Mouse (Mus musculus): ENCODE data around the gene Zfp180. TPM values are rescaled to one million over a fixed set of nuclear protein-coding genes. Genes with fewer than 3 reads are reported as not detected.
A peak's percentile ranks its signal among the peaks of the same experiment; 100 is the strongest.
"Not testable (repeated sequence)": the region's sequence is repeated elsewhere in the genome, so short reads cannot be mapped to it uniquely, and the experiment has no call there.

Gene Zfp180
- 18.2 and 21.3 TPM in 2 replicates for total RNA-seq (2017)

DNA sequence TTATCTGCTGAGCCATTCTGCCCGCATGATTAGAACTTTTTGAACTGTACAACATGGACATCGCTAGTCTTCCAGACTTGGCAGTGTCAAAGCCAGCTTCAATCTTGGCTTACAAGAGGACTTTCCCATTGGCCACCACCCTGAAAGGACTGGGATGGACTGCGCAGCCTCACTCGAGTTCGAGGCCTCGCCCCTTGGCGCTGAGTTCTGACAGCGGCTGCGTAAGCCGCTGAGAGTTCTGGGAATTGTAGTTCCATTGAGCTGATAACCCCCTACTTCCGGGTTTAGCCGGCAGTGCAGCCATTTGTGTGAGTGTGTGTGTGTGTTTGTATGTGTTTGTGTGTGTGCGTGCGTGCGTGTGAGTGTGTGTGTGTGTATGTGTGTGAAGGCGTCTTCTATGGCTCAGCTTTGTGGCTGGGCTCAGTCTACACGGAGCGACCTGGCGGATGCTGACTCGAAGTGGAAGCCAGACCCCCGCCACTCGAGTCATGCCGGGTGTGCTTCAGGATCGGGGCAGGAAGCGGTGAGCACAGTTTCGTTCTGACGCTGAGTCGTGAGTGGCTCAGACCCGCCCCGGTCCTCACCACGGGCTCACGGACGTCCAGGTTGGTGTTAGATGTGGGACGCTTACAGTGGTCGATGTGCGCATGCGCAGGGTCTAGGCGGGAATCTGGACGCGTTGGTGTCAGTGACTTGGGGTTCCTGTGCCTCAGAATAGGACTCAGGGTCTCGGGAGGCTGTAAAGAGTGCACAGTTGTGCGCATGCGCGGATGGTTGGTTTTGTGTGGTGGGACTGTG, at the start of gene Zfp180:
Gene Zfp180, plus strand, starts transcription at position 291 of the 798 bp plus-strand sequence.
- ATAC-seq (replicated peaks; ENCODE audit: low read depth, poor library complexity, severe bottlenecking), result peak; percentile 92

DNA sequence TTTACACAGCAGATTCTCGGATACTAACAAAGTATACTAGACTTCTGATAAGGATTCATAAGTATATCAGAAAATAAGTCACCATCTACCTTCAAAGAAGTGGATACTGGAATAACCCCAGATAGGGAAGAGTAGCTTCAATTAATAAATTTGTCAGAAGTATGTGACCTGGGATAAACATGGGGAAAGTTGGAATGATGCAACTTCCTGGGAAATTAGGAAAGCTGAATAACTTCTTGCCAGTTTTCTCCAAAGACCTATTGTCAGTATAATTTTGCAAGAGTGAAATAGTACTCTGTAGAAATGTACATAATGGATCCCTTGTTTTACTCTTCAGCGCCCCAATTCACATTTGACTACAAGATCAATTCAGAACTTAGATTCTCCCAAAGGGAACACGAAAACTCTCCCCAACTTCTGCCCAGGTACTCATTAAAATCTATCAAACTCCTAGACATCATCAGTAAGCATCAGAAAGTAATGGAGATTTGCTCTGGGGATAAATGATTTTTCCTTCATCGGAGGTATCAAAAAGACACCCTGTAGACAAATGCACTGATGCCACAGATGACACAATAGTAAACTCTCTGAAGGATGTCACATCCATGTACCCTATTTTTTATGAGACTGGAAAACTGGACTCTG, 28.9 kb upstream of the Zfp180 start, which contains the start of gene Vmn1r183:
Gene Vmn1r183, plus strand, starts transcription at position 595 of the 645 bp plus-strand sequence.
- ATAC-seq (replicated peaks; ENCODE audit: low read depth, poor library complexity, severe bottlenecking), result no peak

DNA sequence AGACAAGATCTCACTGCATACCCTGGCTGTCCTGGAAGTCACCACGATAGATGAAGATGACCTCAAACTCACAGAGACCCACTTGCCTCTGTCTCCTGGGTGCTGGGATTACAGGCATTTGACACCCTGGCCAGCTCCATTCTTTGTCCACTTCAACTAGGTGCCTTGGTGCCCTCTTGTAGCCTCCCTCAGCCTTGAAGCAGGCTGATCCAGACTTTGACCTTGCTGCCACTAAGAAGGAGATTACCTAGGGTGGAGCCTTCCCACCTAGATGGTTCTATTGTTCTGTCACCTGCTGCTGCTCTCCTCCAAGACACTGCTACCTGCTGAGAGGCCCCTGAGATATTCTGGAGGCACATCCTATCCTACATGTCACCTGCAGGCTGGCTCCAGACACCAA, 7.3 kb upstream of the Zfp180 start:
- not testable (repeated sequence) for ATAC-seq (replicated peaks; ENCODE audit: low read depth, poor library complexity, severe bottlenecking)

- peak; percentile 4; the same call in 1 of the 2 replicates for ATAC-seq (replicated peaks; ENCODE audit: low read depth, poor library complexity, severe bottlenecking)
These were observed 922 bp downstream of the Zfp180 start for GRCm38 (mm10) chr7:24082457-24083235.

- ATAC-seq (replicated peaks; ENCODE audit: low read depth, poor library complexity, severe bottlenecking), result no peak
These were observed 5.1 kb downstream of the Zfp180 start for GRCm38 (mm10) chr7:24086871-24087270.

DNA sequence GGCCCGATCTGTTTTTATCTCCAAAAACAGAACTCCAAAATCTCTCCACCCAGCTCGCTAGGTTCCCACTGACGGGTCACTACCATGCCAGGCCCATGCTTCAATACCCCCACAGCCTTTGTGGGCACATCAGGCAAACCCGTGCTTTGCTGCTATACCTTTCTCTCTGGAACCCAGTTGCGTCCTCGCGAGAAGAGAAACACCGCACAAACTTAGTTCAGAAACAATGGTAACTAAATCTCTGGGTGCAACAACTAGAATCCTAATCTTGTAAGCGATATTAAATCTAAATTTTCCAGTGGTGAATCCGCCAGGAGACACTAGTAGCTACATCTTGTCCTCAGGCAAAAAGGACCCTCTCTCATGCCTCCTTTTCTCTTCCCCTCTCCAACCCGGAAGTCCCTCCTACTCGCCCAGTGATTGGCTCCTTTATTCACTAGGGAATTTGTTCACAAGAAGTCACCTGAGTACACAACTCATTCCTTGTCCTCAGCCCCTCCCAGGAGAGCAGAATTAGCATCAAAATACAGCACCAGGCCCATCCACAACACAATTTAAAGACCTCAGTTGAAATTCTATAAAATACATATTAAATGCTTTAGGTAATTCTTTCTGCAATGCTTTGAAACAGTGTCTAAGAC, 5.9 kb downstream of the Zfp180 start:
- ATAC-seq (replicated peaks; ENCODE audit: low read depth, poor library complexity, severe bottlenecking), result no peak

- ATAC-seq (replicated peaks; ENCODE audit: low read depth, poor library complexity, severe bottlenecking), result no peak
These were observed 22.7 kb downstream of the Zfp180 start for GRCm38 (mm10) chr7:24104403-24104802.

DNA sequence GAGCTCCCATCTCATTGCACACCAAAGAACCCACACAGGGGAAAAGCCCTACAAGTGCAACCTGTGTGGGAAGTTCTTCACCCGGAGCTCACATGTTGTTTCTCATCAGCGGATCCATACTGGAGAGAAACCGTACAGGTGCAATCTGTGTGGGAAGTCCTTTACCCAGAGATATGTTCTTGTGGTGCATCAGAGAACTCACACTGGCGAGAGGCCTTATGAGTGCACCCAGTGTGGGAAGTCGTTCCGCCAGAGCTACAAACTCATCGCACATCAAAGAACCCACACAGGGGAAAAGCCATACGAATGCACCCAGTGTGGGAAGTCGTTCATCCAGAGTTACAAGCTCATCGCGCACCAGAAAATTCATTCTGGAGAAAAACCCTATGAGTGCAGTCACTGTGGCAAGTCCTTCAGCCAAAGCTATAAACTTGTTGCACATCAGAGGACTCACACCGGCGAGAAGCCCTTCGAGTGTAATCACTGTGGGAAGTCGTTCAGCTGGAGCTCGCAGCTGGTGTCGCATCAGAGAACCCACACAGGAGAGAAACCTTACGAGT, 23.5 kb downstream of the Zfp180 start:
- no peak for ATAC-seq (replicated peaks; ENCODE audit: low read depth, poor library complexity, severe bottlenecking)

DNA sequence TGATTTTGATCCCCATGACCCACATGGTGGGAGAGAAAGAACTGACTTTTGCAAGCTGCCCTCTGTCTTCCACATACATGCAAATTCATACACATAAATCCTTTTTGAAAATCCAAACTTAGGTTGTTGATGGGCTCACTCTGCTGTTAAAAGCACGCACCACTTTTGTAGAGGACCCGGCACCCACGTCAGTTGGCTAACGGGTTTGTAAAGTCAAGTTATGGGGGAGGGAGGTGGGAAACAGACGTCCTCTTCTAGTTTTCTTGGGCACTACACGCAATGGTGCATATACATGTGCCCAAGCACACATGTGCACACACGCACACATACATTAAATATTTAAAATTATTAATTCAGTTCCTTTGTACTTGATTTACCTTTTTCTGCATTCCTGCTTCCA, 29.1 kb downstream of the Zfp180 start:
- ATAC-seq (replicated peaks; ENCODE audit: low read depth, poor library complexity, severe bottlenecking), result no peak

GRCm38 (mm10) chr7:24111772-24112155, 30.0 kb downstream of the Zfp180 start:
- no peak for ATAC-seq (replicated peaks; ENCODE audit: low read depth, poor library complexity, severe bottlenecking)

DNA sequence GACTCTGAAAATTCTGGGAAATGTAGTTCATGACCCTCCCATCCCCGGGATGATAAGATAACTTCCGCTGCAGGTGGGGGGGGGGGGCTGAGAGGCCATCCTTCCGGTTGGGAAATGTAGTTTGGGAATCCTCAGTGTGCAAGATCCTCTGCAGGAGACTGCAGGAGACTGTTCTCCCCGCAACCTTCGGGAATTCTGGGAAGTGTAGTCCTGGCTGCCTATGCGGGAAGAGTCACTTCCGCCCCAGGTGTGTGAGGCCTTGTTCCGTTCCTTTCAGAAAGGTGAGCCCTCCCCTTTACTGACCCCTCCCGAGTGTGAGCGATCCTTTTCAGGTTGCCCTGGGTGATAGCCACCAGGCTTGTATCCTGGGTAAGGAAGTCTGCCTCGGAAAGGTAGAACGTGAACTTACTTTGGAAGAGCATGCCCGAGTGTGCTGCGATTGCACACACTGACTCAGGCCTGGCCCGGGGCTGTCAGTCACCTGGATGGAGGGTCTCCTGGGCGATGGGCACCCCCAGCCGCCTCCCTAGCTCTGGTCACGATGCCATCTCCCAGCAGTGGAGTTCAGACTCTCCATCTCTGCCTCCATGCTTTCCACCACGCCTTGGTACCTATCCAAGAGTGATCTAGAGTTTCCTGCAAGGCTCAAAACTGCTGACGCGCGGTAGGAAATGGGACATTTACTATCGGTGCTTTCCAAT, 30.6 kb downstream of the Zfp180 start, which contains the start of gene Zfp112:
Gene Zfp112, plus strand, starts transcription at position 159 of the 701 bp plus-strand sequence.
- peak; percentile 56 for ATAC-seq (replicated peaks; ENCODE audit: low read depth, poor library complexity, severe bottlenecking)

DNA sequence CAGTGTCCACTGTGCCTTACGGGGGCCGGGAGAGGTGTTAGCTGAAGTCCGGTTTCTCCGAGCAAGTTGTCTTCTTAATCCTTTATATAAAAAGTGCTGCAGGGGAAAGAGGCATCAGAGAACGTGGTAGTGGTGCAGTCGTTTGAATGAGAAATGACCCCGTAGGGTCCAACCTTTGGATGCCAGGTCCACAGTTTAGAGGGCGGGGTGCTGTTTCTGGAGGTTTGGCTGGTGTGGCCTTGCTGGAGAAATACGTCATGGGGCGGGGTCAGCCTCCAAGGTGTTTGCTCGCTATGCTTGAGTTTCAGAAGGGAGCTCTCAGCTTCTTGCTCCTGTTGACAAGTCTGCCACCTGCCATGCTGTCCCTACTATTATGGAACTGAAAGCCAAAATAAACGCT, 31.3 kb downstream of the Zfp180 start:
- peak; percentile 80 for ATAC-seq (replicated peaks; ENCODE audit: low read depth, poor library complexity, severe bottlenecking)

GRCm38 (mm10) chr7:24116655-24117054, 34.9 kb downstream of the Zfp180 start:
- ATAC-seq (replicated peaks; ENCODE audit: low read depth, poor library complexity, severe bottlenecking), result no peak

DNA sequence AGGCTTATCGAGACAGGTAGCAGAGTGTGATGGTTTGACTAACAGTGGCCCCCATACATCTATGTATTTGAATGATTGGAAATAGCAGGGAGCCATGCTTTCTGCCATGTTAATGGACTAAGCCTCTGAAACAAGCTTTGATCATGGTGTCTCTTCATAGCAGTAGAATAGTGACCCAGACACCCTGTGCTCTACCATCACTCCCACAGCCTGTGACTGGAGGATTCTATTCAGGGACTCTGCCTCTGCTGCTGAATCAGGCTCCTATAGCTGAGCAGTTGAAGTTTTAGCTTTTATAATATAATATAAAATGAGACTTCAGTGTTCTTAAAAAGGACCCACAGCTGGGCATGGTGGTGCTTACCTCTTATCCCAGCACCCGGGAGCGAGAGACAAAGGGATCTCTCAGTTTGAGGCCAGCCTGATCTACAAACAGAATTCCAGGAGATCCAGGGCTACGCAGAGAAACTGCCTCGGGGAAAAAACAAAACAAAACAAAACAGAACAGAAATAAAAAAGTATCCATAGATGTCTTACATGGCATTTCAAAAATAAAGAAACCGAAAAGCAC, 51.8 kb downstream of the Zfp180 start:
- ATAC-seq (replicated peaks; ENCODE audit: low read depth, poor library complexity, severe bottlenecking), result no peak

- peak; percentile 100 for ATAC-seq (replicated peaks; ENCODE audit: low read depth, poor library complexity, severe bottlenecking)
These were observed 52.5 kb downstream of the Zfp180 start, which contains the start of gene Zfp235 for GRCm38 (mm10) chr7:24133996-24134828. Gene Zfp235, plus strand, starts transcription at chr7:24134169.

DNA sequence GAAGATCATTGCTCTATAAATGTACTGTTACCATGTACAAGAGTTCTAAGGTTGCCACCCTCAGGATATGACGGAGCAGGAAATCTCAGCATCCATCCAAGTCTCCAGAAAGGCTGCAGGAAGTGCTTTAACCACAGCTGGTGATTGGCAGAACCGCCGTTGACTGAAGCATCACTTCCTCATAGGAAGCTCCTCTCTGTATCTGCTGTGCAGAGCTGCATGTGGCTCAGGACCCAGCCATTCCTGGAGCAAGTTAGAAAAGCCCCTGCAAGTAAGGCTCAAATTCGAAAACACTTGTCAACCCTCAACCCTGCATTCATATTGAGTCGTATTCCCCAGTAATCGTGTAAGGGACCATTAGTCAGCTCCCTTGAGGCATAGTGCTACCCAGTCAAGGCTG, 60.8 kb downstream of the Zfp180 start:
- ATAC-seq (replicated peaks; ENCODE audit: low read depth, poor library complexity, severe bottlenecking), result peak; percentile 100

- ATAC-seq (replicated peaks; ENCODE audit: low read depth, poor library complexity, severe bottlenecking), result peak; percentile 88
These were observed 71.5 kb downstream of the Zfp180 start for GRCm38 (mm10) chr7:24153272-24153671.

Measured in common myeloid progenitor, adult 5-6 weeks (primary cell).